Mouse (Mus musculus) bone marrow, adult 2 months (tissue): ENCODE data around the gene Psmb5.

Source experiments
- CTCF ChIP-seq: fragments of 200-500 bp; IDR thresholded peaks from 2 replicates; pipeline ENCODE4 v1.5.1; 2011; ENCODE audit warnings: low read length, control low read depth; ENCODE audit not compliant: control insufficient read depth, insufficient read depth
- POLR2A ChIP-seq: fragments of 200-500 bp; IDR thresholded peaks from 2 replicates; pipeline ENCODE4 v1.6.1; 2011; ENCODE audit warnings: low read depth, mild to moderate bottlenecking, control low read depth, low read length, borderline replicate concordance; ENCODE audit not compliant: control insufficient read depth

DNA sequence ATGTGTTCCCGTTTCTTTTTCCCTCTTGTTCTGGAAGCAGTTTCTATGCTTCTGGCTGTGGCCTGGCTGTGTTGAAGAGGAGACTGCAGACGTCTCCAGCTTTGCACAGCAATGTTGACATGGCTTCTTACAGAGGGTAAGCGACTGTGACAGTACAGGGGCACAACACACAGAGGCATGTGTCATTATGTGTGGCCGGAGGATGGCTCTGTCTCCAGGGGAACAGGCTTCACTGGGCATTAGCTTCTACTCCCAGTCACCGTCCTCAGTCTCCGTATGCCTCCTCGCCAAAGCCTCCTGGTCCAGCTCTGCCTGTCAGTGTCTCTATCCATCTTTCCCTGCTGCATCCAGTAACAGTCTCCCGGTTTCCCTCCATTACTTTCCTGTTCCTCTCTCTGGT, 10.6 kb downstream of the Psmb5 start:
- TF ChIP-seq POLR2A (no peak), CTCF (no peak)
